Mouse (Mus musculus): ENCODE results near the gene 9930111J21Rik2. TPM values are rescaled to one million over a fixed set of nuclear protein-coding genes. Genes with fewer than 3 reads are reported as not detected.
"Not testable (repeated sequence)": the region's sequence is repeated elsewhere in the genome, so short reads cannot be mapped to it uniquely, and the experiment has no call there.

9930111J21Rik2 gene
- polyA plus RNA-seq, 1 experiment from 2014 or later = 0.24 TPM

DNA sequence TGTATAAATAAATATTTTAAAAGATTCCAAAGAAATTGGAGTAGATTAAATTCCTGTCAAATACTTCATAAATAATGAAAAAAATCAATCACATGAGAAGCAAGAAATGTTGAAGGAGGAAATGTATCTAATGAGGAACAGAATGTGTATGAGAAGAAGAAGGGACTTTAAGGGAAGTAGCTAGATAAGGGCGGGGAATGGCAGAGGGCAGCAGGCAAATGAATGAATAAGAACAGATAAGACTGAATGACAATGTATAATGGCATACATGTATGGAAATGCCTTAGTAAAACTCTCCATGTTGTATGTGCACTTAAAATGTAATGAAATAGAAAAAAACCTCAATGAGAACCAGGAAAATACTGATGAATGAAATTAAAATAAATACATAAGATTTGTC, 17.3 kb upstream of the 9930111J21Rik2 start:
- no peak for ATAC-seq (ENCODE audit: low FRiP score, low read depth)
- Histone ChIP-seq H3K27me3 (replicated peaks) (no peaks in the 10 kb centered on the region), H3K4me2 (replicated peaks) (no peak overlapping the region), H3K27ac (no peak overlapping the region), H3K9me3 (no peaks in the 10 kb centered on the region), H3K4me1 (no peaks in the 10 kb centered on the region), H3K4me3 (no peak overlapping the region), H3K9ac (no peak overlapping the region), H3K36me3 (no peaks in the 10 kb centered on the region)
- WGBS = 95% methylated on average over 1 of the region's 1 CpGs

DNA sequence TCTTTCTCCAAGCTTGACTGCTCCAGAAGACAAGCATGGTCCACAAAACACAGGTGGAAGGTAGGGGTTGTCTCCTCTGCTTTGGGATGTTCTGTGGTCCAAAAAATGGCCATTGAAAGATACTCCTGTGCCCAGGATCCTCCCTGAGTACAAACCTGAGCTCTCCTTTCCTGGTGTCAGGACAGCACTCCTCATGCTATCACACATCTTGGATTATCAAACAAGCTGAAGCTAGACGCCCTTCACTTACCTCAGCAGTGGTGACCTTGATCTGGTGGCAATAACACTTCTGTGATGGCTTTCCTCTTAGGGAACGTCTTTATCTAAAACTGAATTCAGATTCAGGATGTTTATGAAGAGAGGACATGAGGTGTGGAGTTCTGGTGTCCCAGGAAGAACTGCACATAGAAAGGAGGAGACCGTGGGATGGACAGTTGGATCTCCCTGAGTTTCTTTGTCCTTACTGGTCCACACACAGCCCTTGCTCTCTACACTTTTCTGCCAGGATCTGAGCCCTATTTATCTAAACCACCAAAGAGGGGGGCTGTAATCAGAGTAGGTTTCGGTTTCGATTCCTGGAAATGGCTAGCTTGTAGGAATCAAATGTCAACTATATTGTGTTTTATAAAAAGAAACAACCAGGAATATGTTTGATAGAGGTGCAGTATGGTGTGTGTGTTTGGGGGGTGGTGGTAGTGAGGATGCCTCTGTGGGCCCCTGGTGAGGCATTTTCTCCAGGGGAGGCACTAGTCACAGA, 12.8 kb upstream of the 9930111J21Rik2 start, which contains the start of gene Tgtp2:
Gene Tgtp2, minus strand, starts transcription at position 494 of the 757 bp plus-strand sequence.
- not testable (repeated sequence) for H3K27me3 ChIP-seq (replicated peaks); H3K9ac ChIP-seq; H3K36me3 ChIP-seq; H3K27ac ChIP-seq; H3K9me3 ChIP-seq; H3K4me3 ChIP-seq; H3K4me2 ChIP-seq (replicated peaks); ATAC-seq (ENCODE audit: low FRiP score, low read depth); H3K4me1 ChIP-seq
- 89% methylated on average over 5 of the region's 5 CpGs for WGBS

GRCm38 (mm10) chr11:49061865-49062264, 10.8 kb upstream of the 9930111J21Rik2 start:
- ATAC-seq (ENCODE audit: low FRiP score, low read depth); H3K9me3 ChIP-seq; H3K4me3 ChIP-seq; H3K9ac ChIP-seq; H3K27ac ChIP-seq; H3K27me3 ChIP-seq (replicated peaks); H3K36me3 ChIP-seq; H3K4me1 ChIP-seq; H3K4me2 ChIP-seq (replicated peaks): not testable (repeated sequence)
- 67% methylated on average over 2 of the region's 2 CpGs for WGBS

DNA sequence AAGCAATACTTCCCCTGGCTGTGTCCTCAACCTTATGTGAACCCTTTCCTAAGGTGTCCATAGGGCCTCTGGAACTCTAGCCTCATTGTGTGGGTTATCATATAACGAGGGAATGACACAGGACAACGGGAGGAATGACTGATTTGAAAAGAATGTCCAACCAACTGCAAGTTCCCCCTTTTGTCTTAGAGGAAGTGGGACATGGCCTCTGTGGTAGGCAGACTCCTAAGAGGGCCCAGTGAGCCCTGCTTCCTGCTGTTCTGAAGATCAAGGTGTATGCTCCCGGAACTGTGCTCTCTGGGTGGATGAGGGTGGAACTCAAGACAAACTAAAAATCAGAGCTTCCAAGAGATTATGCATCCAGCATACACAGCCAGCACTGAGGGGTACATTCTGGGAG, 9.0 kb upstream of the 9930111J21Rik2 start:
- WGBS = 100% methylated on average over 2 of the region's 3 CpGs
- H3K4me1 ChIP-seq; H3K4me2 ChIP-seq (replicated peaks); H3K9ac ChIP-seq; H3K27me3 ChIP-seq (replicated peaks); H3K4me3 ChIP-seq; H3K36me3 ChIP-seq; H3K9me3 ChIP-seq; H3K27ac ChIP-seq; ATAC-seq (ENCODE audit: low FRiP score, low read depth): not testable (repeated sequence)

- not testable (repeated sequence) for H3K36me3 ChIP-seq; ATAC-seq (ENCODE audit: low FRiP score, low read depth); H3K9me3 ChIP-seq; H3K4me1 ChIP-seq; H3K9ac ChIP-seq; H3K4me2 ChIP-seq (replicated peaks); H3K27me3 ChIP-seq (replicated peaks); H3K27ac ChIP-seq; H3K4me3 ChIP-seq
- WGBS = no CpG with 5 or more reads among the region's 5 CpGs
Observed at GRCm38 (mm10) chr11:49051894-49052293, 852 bp upstream of the 9930111J21Rik2 start.

DNA sequence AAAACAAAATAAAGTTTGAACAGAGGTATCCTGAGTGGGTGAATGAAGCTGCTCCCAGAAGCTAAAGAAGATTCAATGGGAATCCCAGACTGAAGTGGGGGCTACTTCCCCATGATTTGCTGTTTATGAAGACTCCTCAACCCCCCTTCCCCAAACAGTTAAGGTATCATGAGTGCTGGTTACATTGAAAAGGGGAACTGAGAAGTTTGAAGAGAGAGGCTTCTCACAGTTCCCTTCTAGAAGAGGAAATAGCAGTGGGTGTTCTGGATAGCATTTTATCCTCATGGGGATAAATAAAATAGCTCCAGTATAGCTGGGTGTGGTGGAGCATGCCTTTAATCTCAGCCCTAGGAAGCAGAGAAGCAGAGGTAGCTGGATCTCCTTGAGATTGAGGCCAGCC, 978 bp downstream of the 9930111J21Rik2 start:
- not testable (repeated sequence) for H3K9me3 ChIP-seq; H3K27ac ChIP-seq; ATAC-seq (ENCODE audit: low FRiP score, low read depth); H3K9ac ChIP-seq; H3K4me2 ChIP-seq (replicated peaks); H3K27me3 ChIP-seq (replicated peaks); H3K4me1 ChIP-seq; H3K36me3 ChIP-seq; H3K4me3 ChIP-seq

- not testable (repeated sequence) for H3K4me3 ChIP-seq; ATAC-seq (ENCODE audit: low FRiP score, low read depth); H3K27me3 ChIP-seq (replicated peaks); H3K9me3 ChIP-seq; H3K9ac ChIP-seq; H3K4me1 ChIP-seq; H3K27ac ChIP-seq; H3K36me3 ChIP-seq; H3K4me2 ChIP-seq (replicated peaks)
Observed at GRCm38 (mm10) chr11:49012074-49012473, 39.0 kb downstream of the 9930111J21Rik2 start.

DNA sequence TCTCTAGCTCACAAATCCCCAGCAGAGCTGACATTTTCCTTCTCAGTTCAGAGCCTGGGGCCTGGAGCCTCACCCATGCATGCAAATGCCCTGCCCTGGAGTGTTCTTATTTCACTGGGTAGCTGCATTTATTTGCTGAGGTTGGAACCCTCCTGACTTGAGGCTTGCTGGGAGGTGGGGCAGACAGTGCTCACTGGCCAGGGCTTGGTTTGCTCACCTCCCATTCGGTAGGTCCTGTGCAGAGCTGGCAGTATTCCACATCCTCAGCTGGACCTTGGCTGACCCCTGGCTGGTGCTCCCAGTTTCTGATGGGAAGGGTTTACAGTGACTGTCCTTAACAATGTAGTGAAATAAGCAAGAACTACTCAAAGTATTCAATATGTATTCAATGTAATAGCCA, 44.3 kb downstream of the 9930111J21Rik2 start:
- H3K27me3 ChIP-seq (replicated peaks); H3K9me3 ChIP-seq; ATAC-seq (ENCODE audit: low FRiP score, low read depth); H3K27ac ChIP-seq; H3K9ac ChIP-seq; H3K4me1 ChIP-seq; H3K4me2 ChIP-seq (replicated peaks); H3K36me3 ChIP-seq; H3K4me3 ChIP-seq: not testable (repeated sequence)
- 61% methylated on average over 1 of the region's 1 CpGs for WGBS

GRCm38 (mm10) chr11:49006317-49006716, 44.7 kb downstream of the 9930111J21Rik2 start:
- H3K4me2 ChIP-seq (replicated peaks); H3K27ac ChIP-seq; H3K4me3 ChIP-seq; H3K36me3 ChIP-seq; H3K9ac ChIP-seq; H3K27me3 ChIP-seq (replicated peaks); H3K9me3 ChIP-seq; ATAC-seq (ENCODE audit: low FRiP score, low read depth); H3K4me1 ChIP-seq: not testable (repeated sequence)
- 83% methylated on average over 2 of the region's 2 CpGs for WGBS

- not testable (repeated sequence) for H3K9ac ChIP-seq; H3K4me1 ChIP-seq; H3K4me2 ChIP-seq (replicated peaks); H3K4me3 ChIP-seq; H3K27ac ChIP-seq; ATAC-seq (ENCODE audit: low FRiP score, low read depth); H3K27me3 ChIP-seq (replicated peaks); H3K9me3 ChIP-seq; H3K36me3 ChIP-seq
- 85% methylated on average over 1 of the region's 1 CpGs for WGBS
Observed at GRCm38 (mm10) chr11:49000411-49000810, 50.6 kb downstream of the 9930111J21Rik2 start.

DNA sequence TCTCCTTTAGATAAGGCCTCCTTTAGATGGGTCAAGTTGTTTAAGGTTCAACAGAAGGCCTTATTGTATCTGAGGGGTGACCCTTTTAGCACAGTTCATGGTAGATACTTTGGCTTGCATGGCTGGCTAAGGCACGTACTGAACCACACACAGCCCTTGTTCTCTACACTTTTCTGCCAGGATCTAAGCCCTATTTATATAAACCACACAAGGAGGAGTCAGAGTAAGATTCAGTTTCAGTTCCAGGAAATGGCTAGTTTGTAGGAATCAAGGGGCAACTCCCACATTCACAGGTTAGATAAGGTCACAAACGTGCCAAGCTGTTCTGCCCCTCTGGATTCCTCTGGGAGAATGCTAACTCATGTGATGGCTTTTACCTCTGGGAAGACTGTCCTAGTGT, 57.0 kb downstream of the 9930111J21Rik2 start, which contains the start of gene Tgtp1:
Gene Tgtp1, minus strand, starts transcription at position 155 of the 400 bp plus-strand sequence.
- not testable (repeated sequence) for ATAC-seq (ENCODE audit: low FRiP score, low read depth)

GRCm38 (mm10) chr11:48993296-48993695, 57.7 kb downstream of the 9930111J21Rik2 start:
- not testable (repeated sequence) for H3K4me3 ChIP-seq; H3K4me2 ChIP-seq (replicated peaks); H3K36me3 ChIP-seq; H3K9me3 ChIP-seq; H3K27me3 ChIP-seq (replicated peaks); ATAC-seq (ENCODE audit: low FRiP score, low read depth); H3K27ac ChIP-seq; H3K4me1 ChIP-seq; H3K9ac ChIP-seq
- WGBS = 44% methylated on average over 10 of the region's 10 CpGs

More for the DNA sequence above, 57.0 kb downstream of the 9930111J21Rik2 start, which contains the start of gene Tgtp1:
- not testable (repeated sequence) for H3K4me2 ChIP-seq (replicated peaks); H3K4me3 ChIP-seq; H3K4me1 ChIP-seq; H3K36me3 ChIP-seq; H3K27ac ChIP-seq; H3K9ac ChIP-seq; H3K27me3 ChIP-seq (replicated peaks); H3K9me3 ChIP-seq
- 71% methylated on average over 2 of the region's 2 CpGs for WGBS
